Mouse (Mus musculus): ENCODE results near the gene Slc29a4.
A peak's percentile ranks its signal among the peaks of the same experiment; 100 is the strongest.

DNA sequence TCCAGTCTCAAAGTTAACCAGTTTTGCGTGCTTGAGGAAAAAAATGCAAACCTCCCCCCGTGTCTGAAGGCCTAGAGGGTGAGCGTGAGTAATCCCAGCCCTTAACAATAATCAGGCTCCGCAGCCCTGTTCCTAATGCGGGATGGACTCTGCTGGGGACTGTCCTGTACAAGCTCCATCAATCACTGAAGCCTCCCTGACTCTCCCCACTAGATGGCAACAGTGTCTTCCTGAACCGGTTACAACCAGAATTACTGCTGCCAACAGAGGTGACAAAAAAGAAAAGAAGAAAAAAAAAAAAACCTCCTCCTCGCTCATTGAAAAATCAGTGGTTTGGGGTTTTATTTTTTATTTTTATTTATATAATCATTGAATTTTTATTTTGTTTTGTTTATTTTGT lies 75.6 kb downstream of the Slc29a4 start:
- TF ChIP-seq EP300 (optimal IDR thresholded peaks at IDR 0.05) (no peak), CTCF (IDR thresholded peaks at IDR 0.05; ENCODE audit: low read depth) (peak; percentile 84)
